Mouse (Mus musculus) hematopoietic multipotent progenitor cell, adult 10-12 weeks (in vitro differentiated cells): ENCODE results near the gene Klrg1. TPM values are rescaled to one million over a fixed set of nuclear protein-coding genes. Genes with fewer than 3 reads are reported as not detected.

Experiments
- polyA plus RNA-seq: library from polyadenylated mRNA; stranded (reverse); fragments of >175 nt; gene quantifications from 2 replicates; pipeline ENCODE4 v1.2.3, GENCODE M21; 2012; ENCODE audit warnings: low replicate concordance

Gene Klrg1
- 0.48 and 0.53 TPM in 2 replicates for polyA plus RNA-seq

GRCm38 (mm10) chr6:122282782-122283181, at the start of gene Klrg1:
TSS of gene Klrg1 (minus strand) at chr6:122282882.

GRCm38 (mm10) chr6:122308505-122309393, 26.1 kb upstream of the Klrg1 start, which contains the start of gene M6pr:
TSS of gene M6pr (plus strand) at chr6:122308720.

Other genes starting within 250 kb of the Klrg1 start
- gene M6pr, start 25.8 kb upstream of the Klrg1 start, polyA plus RNA-seq: 15.9 and 23.8 TPM in 2 replicates
- gene Phc1, start 57.7 kb upstream of the Klrg1 start, polyA plus RNA-seq: 5.0 and 39.1 TPM in 2 replicates
- gene Rimklb, start 215.9 kb upstream of the Klrg1 start, polyA plus RNA-seq: 0.05 TPM in 1 of 2 replicates, not detected in the other
- not detected in 2 replicates for gene Mfap5, start 223.0 kb upstream of the Klrg1 start, polyA plus RNA-seq